Mouse (Mus musculus): ENCODE results near the gene Ick. TPM values are rescaled to one million over a fixed set of nuclear protein-coding genes. Genes with fewer than 3 reads are reported as not detected.

Gene Ick
- polyA plus RNA-seq, 1 experiment from 2014 or later: 23.4 TPM

DNA sequence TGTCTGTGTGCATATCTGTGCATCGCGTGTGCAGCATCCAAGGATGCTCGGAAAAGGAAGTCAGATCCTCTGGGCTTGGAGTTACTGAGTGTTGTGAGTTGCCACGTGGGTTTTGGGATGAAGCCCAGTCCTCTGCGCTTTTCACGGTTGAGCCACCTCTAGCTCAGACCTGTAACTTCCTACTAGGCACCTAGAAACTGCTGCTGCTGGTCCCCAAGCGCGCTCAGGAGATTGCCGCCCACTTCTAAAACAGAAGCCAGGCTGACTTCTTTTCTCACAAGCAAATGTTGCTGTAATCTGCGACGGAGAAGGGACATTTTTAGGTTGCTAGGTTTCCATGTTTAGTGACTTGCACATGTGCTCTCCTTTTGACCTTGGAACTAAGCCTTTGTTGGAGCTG, 86.0 kb downstream of the Ick start:
- H3K27me3 ChIP-seq (replicated peaks; ENCODE audit: control insufficient read depth, insufficient read depth, low read length): no peaks in the 10 kb centered on the region
- DNase-seq (ENCODE audit: low spot score): no peak
- WGBS: 81% methylated on average over 11 of the region's 11 CpGs
- no peak overlapping the region for H3K4me2 ChIP-seq (ENCODE audit: low read depth, low read length)
- H3K4me1 ChIP-seq (ENCODE audit: control insufficient read depth, insufficient read depth, low read length): peaks cover 13% of the 10 kb centered on the region
- no peaks in the 10 kb centered on the region for H3K36me3 ChIP-seq (ENCODE audit: control insufficient read depth, insufficient read depth, low read length)
- no peaks in the 10 kb centered on the region for H3K9me3 ChIP-seq (ENCODE audit: control insufficient read depth, low read length)
- no peak overlapping the region for H3K27ac ChIP-seq (replicated peaks; ENCODE audit: low read depth, low read length)
- no peak overlapping the region for H3K9ac ChIP-seq (ENCODE audit: low read depth, low read length)
- no peak overlapping the region for H3K4me3 ChIP-seq (ENCODE audit: low read depth, low read length)
- ATAC-seq (ENCODE audit: low read depth): no peak

DNA sequence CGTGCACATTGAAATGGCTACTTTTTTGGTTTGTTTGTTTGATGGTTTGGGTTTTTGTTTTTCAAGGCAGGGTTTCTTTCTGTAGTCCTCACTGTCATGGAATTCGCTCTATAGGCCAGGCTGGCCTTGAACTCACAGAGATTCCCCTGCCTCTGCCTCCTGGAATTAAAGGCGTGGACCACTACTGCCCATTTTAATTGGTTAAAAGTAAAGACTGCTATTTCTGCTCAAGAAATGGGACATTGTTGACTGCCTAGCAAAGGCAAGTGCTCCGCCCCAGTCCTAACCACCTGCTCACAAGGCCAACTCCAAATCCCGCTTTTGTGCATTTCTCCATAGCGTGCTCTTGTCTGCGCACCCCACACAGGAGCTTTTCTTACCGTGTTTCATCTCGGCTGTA, 88.8 kb downstream of the Ick start:
- H3K27ac ChIP-seq (replicated peaks; ENCODE audit: low read depth, low read length): no peak overlapping the region
- H3K9ac ChIP-seq (ENCODE audit: low read depth, low read length): no peak overlapping the region
- DNase-seq (ENCODE audit: low spot score): no peak
- no peaks in the 10 kb centered on the region for H3K36me3 ChIP-seq (ENCODE audit: control insufficient read depth, insufficient read depth, low read length)
- no peak overlapping the region for H3K4me3 ChIP-seq (ENCODE audit: low read depth, low read length)
- no peaks in the 10 kb centered on the region for H3K9me3 ChIP-seq (ENCODE audit: control insufficient read depth, low read length)
- H3K4me2 ChIP-seq (ENCODE audit: low read depth, low read length): no peak overlapping the region
- 97% methylated on average over 9 of the region's 9 CpGs for WGBS
- H3K4me1 ChIP-seq (ENCODE audit: control insufficient read depth, insufficient read depth, low read length): peaks cover 4% of the 10 kb centered on the region; the same call in 1 of the 2 replicates
- no peak for ATAC-seq (ENCODE audit: low read depth)
- no peaks in the 10 kb centered on the region for H3K27me3 ChIP-seq (replicated peaks; ENCODE audit: control insufficient read depth, insufficient read depth, low read length)

DNA sequence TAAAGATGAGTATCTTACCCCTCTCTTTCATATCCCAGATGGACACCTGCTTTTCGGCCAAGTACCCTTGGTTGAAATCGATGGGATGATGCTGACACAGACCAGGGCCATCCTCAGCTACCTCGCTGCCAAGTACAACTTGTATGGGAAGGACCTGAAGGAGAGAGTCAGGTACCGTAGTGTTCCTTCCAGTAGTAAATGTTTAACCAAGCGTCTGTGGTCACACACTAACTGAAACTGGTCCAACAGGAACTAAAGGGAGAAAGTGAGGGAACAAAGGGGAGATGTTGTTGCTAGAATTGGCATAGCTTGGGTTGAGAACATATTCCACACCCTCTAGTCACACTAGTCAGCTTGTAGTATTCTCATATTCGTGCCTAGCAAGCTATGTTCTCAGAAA, 95.2 kb downstream of the Ick start:
- ATAC-seq (ENCODE audit: low read depth): no peak

DNA sequence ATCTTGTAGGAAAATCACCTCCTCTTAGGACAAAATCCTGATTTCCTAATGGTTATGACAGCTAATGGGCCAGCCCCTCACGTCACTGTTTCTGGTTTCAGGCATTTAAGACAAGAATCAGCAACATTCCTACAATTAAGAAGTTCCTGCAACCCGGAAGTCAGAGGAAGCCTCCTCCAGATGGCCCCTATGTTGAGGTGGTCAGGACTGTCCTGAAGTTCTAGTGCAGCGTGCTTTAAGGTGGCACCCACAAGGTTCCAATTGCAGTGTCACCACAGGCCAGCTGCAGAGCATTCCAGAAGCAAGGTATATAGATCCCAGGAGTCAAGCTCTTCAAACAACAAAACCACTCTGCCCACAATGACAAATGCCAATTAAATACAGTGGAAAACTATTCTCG, 100.0 kb downstream of the Ick start:
- ATAC-seq (ENCODE audit: low read depth) (no peak), DNase-seq (ENCODE audit: low spot score) (no peak)
- peaks cover 29% of the 10 kb centered on the region; the same call in 1 of the 2 replicates for H3K36me3 ChIP-seq (ENCODE audit: control insufficient read depth, insufficient read depth, low read length)
- 37% methylated on average over 4 of the region's 4 CpGs for WGBS
- H3K4me3 ChIP-seq (ENCODE audit: low read depth, low read length): no peak overlapping the region
- no peak overlapping the region for H3K4me2 ChIP-seq (ENCODE audit: low read depth, low read length)
- H3K27me3 ChIP-seq (replicated peaks; ENCODE audit: control insufficient read depth, insufficient read depth, low read length): no peaks in the 10 kb centered on the region
- no peaks in the 10 kb centered on the region for H3K9me3 ChIP-seq (ENCODE audit: control insufficient read depth, low read length)
- no peak overlapping the region for H3K27ac ChIP-seq (replicated peaks; ENCODE audit: low read depth, low read length)
- no peaks in the 10 kb centered on the region for H3K4me1 ChIP-seq (ENCODE audit: control insufficient read depth, insufficient read depth, low read length)
- H3K9ac ChIP-seq (ENCODE audit: low read depth, low read length): no peak overlapping the region

More for the DNA sequence above, 95.2 kb downstream of the Ick start:
- no peaks in the 10 kb centered on the region for H3K27me3 ChIP-seq (replicated peaks; ENCODE audit: control insufficient read depth, insufficient read depth, low read length)
- H3K4me2 ChIP-seq (ENCODE audit: low read depth, low read length): no peak overlapping the region
- no peaks in the 10 kb centered on the region for H3K4me1 ChIP-seq (ENCODE audit: control insufficient read depth, insufficient read depth, low read length)
- no peak overlapping the region for H3K27ac ChIP-seq (replicated peaks; ENCODE audit: low read depth, low read length)
- H3K4me3 ChIP-seq (ENCODE audit: low read depth, low read length): no peak overlapping the region
- no peak for DNase-seq (ENCODE audit: low spot score)
- H3K36me3 ChIP-seq (ENCODE audit: control insufficient read depth, insufficient read depth, low read length): peaks cover 21% of the 10 kb centered on the region; the same call in 1 of the 2 replicates
- no peaks in the 10 kb centered on the region for H3K9me3 ChIP-seq (ENCODE audit: control insufficient read depth, low read length)
- no peak overlapping the region for H3K9ac ChIP-seq (ENCODE audit: low read depth, low read length)
- 88% methylated on average over 6 of the region's 6 CpGs for WGBS

DNA sequence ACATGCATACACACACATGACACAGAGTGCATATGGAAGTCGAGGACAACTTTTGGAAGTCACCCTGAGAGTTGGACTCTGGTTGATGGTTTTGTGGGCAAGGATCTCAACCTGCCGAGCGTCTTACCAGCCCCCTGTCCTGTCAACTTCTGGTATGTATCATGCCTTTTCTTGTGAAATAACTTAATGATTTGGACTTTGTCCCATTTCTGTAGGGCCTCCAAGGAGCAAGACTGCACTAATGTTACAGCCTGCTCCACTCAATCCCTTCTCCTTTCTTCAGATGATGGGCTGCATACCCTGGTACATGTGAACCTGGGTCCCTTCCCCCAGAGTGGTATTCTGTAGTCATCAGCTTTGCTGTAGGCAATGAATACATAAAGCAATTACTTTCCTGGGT, 101.1 kb downstream of the Ick start:
- no peak overlapping the region for H3K4me2 ChIP-seq (ENCODE audit: low read depth, low read length)
- no peak overlapping the region for H3K4me3 ChIP-seq (ENCODE audit: low read depth, low read length)
- no peak overlapping the region for H3K27ac ChIP-seq (replicated peaks; ENCODE audit: low read depth, low read length)
- no peak for ATAC-seq (ENCODE audit: low read depth)
- 85% methylated on average over 3 of the region's 3 CpGs for WGBS
- H3K36me3 ChIP-seq (ENCODE audit: control insufficient read depth, insufficient read depth, low read length): peaks cover 26% of the 10 kb centered on the region; the same call in 1 of the 2 replicates
- H3K4me1 ChIP-seq (ENCODE audit: control insufficient read depth, insufficient read depth, low read length): no peaks in the 10 kb centered on the region
- H3K9ac ChIP-seq (ENCODE audit: low read depth, low read length): no peak overlapping the region
- no peaks in the 10 kb centered on the region for H3K27me3 ChIP-seq (replicated peaks; ENCODE audit: control insufficient read depth, insufficient read depth, low read length)
- DNase-seq (ENCODE audit: low spot score): no peak
- no peaks in the 10 kb centered on the region for H3K9me3 ChIP-seq (ENCODE audit: control insufficient read depth, low read length)

DNA sequence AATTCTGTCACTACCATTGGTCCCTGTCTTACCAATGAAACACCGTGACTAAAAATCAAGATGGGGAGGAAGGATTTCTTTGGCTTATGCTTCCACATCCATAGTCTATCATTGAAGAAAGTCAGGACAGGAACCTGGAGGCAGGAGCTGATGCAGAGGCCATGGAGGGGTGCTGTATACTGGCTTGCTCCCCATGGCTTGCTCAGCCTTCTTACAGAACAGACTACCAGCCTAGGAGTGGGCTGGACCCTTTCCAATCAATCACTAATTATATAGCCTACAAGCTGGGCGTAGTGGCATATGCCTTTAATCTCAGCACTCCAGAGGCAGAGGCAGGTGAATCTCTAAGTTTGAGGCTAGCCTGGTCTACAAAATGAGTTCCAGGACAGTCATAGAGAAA, 101.8 kb downstream of the Ick start:
- Histone ChIP-seq H3K4me3 (ENCODE audit: low read depth, low read length) (no peak overlapping the region), H3K9ac (ENCODE audit: low read depth, low read length) (no peak overlapping the region), H3K36me3 (ENCODE audit: control insufficient read depth, insufficient read depth, low read length) (peaks cover 21% of the 10 kb centered on the region; the same call in 1 of the 2 replicates), H3K9me3 (ENCODE audit: control insufficient read depth, low read length) (no peaks in the 10 kb centered on the region), H3K4me2 (ENCODE audit: low read depth, low read length) (no peak overlapping the region), H3K4me1 (ENCODE audit: control insufficient read depth, insufficient read depth, low read length) (no peaks in the 10 kb centered on the region), H3K27me3 (replicated peaks; ENCODE audit: control insufficient read depth, insufficient read depth, low read length) (no peaks in the 10 kb centered on the region), H3K27ac (replicated peaks; ENCODE audit: low read depth, low read length) (no peak overlapping the region)
- WGBS: 94% methylated on average over 2 of the region's 2 CpGs
- no peak for ATAC-seq (ENCODE audit: low read depth)
- DNase-seq (ENCODE audit: low spot score): no peak

DNA sequence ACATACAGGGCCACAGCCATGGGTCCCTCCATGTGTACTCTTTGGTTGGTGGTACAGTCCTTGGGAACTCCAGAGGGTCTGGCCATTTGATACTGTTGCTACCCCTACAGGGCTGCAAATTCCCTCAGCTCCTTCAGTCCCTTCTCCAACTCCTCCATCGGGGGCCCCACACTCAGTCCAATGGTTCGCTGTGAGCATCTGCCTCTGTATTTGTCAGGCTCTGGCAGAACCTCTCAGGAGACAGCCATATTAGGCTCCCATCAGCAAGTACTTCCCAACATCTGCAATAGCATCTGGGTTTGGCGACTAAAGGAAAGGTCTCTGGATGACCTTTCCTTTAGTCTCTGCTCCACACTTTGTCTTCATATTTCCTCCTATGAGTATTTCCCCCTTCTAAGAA, 102.5 kb downstream of the Ick start:
- Histone ChIP-seq H3K4me2 (ENCODE audit: low read depth, low read length) (no peak overlapping the region), H3K9ac (ENCODE audit: low read depth, low read length) (no peak overlapping the region), H3K9me3 (ENCODE audit: control insufficient read depth, low read length) (no peaks in the 10 kb centered on the region), H3K4me1 (ENCODE audit: control insufficient read depth, insufficient read depth, low read length) (no peaks in the 10 kb centered on the region), H3K36me3 (ENCODE audit: control insufficient read depth, insufficient read depth, low read length) (peaks cover 14% of the 10 kb centered on the region; the same call in 1 of the 2 replicates), H3K27ac (replicated peaks; ENCODE audit: low read depth, low read length) (no peak overlapping the region), H3K27me3 (replicated peaks; ENCODE audit: control insufficient read depth, insufficient read depth, low read length) (no peaks in the 10 kb centered on the region), H3K4me3 (ENCODE audit: low read depth, low read length) (no peak overlapping the region)
- no peak for ATAC-seq (ENCODE audit: low read depth)
- no peak for DNase-seq (ENCODE audit: low spot score)
- 92% methylated on average over 3 of the region's 3 CpGs for WGBS

DNA sequence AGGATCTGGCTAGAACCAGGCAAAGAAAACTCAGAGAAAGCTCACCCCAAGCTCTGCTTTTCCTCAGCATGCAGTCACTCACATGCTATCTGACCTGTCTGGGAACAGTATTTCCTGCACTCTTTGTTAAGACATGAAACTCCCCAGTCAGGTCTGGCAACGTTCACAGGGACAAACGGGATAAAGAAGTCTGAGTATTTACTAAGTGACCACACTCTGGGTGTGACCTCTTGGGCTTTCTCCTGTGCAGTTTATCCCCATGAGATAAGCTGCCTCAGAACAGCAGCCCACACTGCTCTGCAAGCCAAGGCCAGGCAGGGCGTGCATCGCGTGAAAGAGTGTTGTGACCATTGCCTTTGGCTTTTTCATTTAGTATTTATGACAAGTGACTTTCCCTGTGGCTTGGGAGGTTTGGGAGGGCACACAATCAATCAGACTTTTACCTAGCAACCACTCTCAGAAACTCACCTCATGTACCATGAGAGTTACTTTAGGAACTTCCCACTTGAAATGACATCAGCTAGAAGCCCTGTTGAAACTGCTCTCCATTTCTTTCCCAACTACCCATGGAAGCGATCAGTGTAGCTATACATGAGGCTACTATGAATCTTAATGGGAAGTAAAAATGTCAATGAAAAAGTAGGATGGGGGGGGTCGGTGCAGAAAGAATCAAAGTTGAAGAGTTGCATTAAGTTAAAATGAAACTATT, 103.5 kb downstream of the Ick start:
- ATAC-seq (ENCODE audit: low read depth) (no peak), DNase-seq (ENCODE audit: low spot score) (peak; percentile 26)
- 72% methylated on average over 7 of the region's 7 CpGs for WGBS
- Histone ChIP-seq H3K9me3 (ENCODE audit: control insufficient read depth, low read length) (no peaks in the 10 kb centered on the region), H3K27ac (replicated peaks; ENCODE audit: low read depth, low read length) (no peak overlapping the region), H3K36me3 (ENCODE audit: control insufficient read depth, insufficient read depth, low read length) (peaks cover 14% of the 10 kb centered on the region; the same call in 1 of the 2 replicates), H3K4me1 (ENCODE audit: control insufficient read depth, insufficient read depth, low read length) (no peaks in the 10 kb centered on the region), H3K4me3 (ENCODE audit: low read depth, low read length) (no peak overlapping the region), H3K9ac (ENCODE audit: low read depth, low read length) (no peak overlapping the region), H3K27me3 (replicated peaks; ENCODE audit: control insufficient read depth, insufficient read depth, low read length) (no peaks in the 10 kb centered on the region), H3K4me2 (ENCODE audit: low read depth, low read length) (no peak overlapping the region)

DNA sequence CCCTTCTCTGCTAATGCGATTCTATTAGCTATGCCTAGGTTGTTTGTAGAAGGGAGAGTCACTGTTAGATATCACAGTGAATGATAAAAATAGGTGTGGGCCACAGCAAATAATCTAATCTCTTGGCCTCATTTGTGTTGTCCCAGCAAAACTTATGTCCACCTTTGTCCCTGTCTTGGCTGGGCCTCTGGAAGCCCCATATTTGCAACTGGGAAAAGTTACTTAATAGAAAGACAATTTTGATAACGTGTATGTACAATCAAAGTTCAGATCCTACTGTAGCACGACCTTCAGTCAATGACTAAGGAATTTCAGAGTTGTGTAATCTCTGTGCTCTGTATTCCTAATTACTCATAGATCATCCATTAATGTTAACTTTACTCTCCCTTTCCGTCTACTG, 108.1 kb downstream of the Ick start:
- Histone ChIP-seq H3K27me3 (replicated peaks; ENCODE audit: control insufficient read depth, insufficient read depth, low read length) (no peaks in the 10 kb centered on the region), H3K9me3 (ENCODE audit: control insufficient read depth, low read length) (no peaks in the 10 kb centered on the region), H3K4me3 (ENCODE audit: low read depth, low read length) (no peak overlapping the region), H3K4me1 (ENCODE audit: control insufficient read depth, insufficient read depth, low read length) (no peaks in the 10 kb centered on the region), H3K4me2 (ENCODE audit: low read depth, low read length) (no peak overlapping the region), H3K36me3 (ENCODE audit: control insufficient read depth, insufficient read depth, low read length) (no peaks in the 10 kb centered on the region), H3K27ac (replicated peaks; ENCODE audit: low read depth, low read length) (no peak overlapping the region), H3K9ac (ENCODE audit: low read depth, low read length) (no peak overlapping the region)
- WGBS: 76% methylated on average over 4 of the region's 4 CpGs
- ATAC-seq (ENCODE audit: low read depth) (no peak), DNase-seq (ENCODE audit: low spot score) (no peak)
